Mouse (Mus musculus) heart, embryonic 14.5 days (tissue): Measurements from ENCODE around the gene Zfp383. TPM values are rescaled to one million over a fixed set of nuclear protein-coding genes. Genes with fewer than 3 reads are reported as not detected.
"Not testable (repeated sequence)": the region's sequence is repeated elsewhere in the genome, so short reads cannot be mapped to it uniquely, and the experiment has no call there.

Source experiments
- ATAC-seq: fragments of 200-750 bp; cut with Nextera tagmentation; 2 replicates; pipeline ENCODE4 v1.8.0; 2017; ENCODE audit warnings: low read depth, moderate TSS enrichment; ENCODE audit not compliant: insufficient number of reproducible peaks, insufficient read depth, low FRiP score
- H3K27ac ChIP-seq, 2 experiments: fragments of 200-500 bp in 1 of 2; fragments of 300-500 bp in 1 of 2; sonication (generic) in 1 of 2; replicated peaks in 1 of 2; 2 replicates each; pipeline ENCODE4 v1.5.1; 2012 to 2014; ENCODE audit warnings: low read depth in 2 of 2, low read length in 2 of 2, control low read depth in 1 of 2, mild to moderate bottlenecking in 1 of 2, mixed read lengths in 1 of 2; ENCODE audit not compliant: control insufficient read depth in 1 of 2, insufficient read depth in 1 of 2
- H3K27me3 ChIP-seq: fragments of 300-500 bp; sonication (generic); 2 replicates; pipeline ENCODE4 v1.6.1; 2014; ENCODE audit warnings: mild to moderate bottlenecking, low read length, control low read depth; ENCODE audit not compliant: control insufficient read depth, insufficient read depth
- H3K36me3 ChIP-seq: fragments of 300-500 bp; sonication (generic); 2 replicates; pipeline ENCODE4 v1.6.1; 2014; ENCODE audit warnings: mild to moderate bottlenecking, control low read depth, low read length, mixed read lengths; ENCODE audit not compliant: control insufficient read depth, insufficient read depth
- H3K4me1 ChIP-seq, 2 experiments: fragments of 200-500 bp in 1 of 2; fragments of 300-500 bp in 1 of 2; sonication (generic) in 1 of 2; 2 replicates each; pipeline ENCODE4 v1.6.1; 2012 to 2014; ENCODE audit warnings: low read length in 2 of 2, control low read depth in 1 of 2, mixed read lengths in 1 of 2; ENCODE audit not compliant: control insufficient read depth in 2 of 2, insufficient read depth in 2 of 2
- H3K4me2 ChIP-seq: fragments of 300-500 bp; sonication (generic); 2 replicates; pipeline ENCODE4 v1.6.1; 2014; ENCODE audit warnings: mild to moderate bottlenecking, low read length
- H3K4me3 ChIP-seq, 2 experiments: fragments of 200-500 bp in 1 of 2; fragments of 300-500 bp in 1 of 2; sonication (generic) in 1 of 2; 2 replicates each; pipeline ENCODE4 v1.5.1; 2012 to 2014; ENCODE audit warnings: low read length in 2 of 2, mild to moderate bottlenecking in 2 of 2, control low read depth in 1 of 2, low read depth in 1 of 2, moderate library complexity in 1 of 2; ENCODE audit not compliant: control insufficient read depth in 1 of 2, insufficient read depth in 1 of 2
- H3K9ac ChIP-seq: fragments of 300-500 bp; sonication (generic); 2 replicates; pipeline ENCODE4 v1.6.1; 2014; ENCODE audit warnings: mild to moderate bottlenecking, low read length
- H3K9me3 ChIP-seq: fragments of 300-500 bp; sonication (generic); 2 replicates; pipeline ENCODE4 v1.6.1; 2016; ENCODE audit warnings: low read length, control low read depth; ENCODE audit not compliant: control insufficient read depth
- WGBS: fragments of 180-500 bp; shearing (Covaris S2); extraction: QIAGEN DNeasy Blood & Tissue Kit; methylation state at CpG from one replicate; pipeline ENCODE4 v1.1.7; 2014; 5-methylcytosine and 5-hydroxymethylcytosine counted together
- polyA plus RNA-seq: library from polyadenylated mRNA; unstranded; fragments of >200 nt; fragmentation: Nextera tagmentation; extraction: Ambion mirVana; gene quantifications from 2 replicates; pipeline ENCODE4 v1.2.1, GENCODE M21; 2014

Gene Zfp383
- polyA plus RNA-seq: 4.1 and 4.2 TPM in 2 replicates

DNA sequence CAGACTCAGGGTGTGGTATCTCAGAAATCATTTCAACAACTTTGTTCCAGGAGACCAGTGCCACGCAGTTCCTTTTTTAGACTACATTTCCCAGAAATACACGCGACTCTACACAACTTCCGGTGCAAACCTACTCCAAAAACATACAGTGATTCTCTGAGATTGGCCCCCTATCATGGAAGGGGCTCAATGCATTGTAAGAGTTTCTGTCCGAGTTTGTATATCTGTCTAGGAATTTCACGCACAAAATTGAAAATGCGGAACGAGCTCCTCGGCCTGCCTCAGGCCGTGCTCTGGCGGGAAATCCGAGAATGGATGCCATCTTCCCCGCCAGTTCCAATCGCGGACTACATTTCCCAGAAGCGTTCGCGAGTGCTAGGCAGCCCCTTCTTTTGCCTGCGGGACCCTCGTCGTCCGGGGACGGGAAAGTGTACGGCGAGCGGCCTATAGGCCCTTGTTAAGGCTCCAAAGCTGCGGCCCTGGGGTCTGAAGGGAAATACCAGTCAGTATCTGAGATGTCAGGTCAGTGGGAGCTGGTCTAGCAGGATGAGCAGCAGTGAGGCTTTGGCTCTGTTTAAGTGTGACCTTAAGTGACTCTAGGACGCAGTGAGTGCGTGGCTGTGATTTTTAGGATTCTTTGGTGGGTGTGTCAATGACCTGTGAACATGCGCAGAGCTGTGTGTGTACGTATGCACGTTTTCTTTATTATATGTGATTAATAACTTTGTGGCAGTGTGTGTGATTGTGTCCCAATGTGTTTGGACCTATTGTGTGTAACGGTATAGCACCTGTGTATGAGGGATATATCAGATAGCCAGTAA, at the start of gene Zfp383:
Zfp383 (plus strand) TSS at position 94 of the 821 bp plus-strand sequence.
- peak within 1 kb of the TSS; percentile 77 for H3K4me2 ChIP-seq
- no peaks in the 10 kb centered on the region for H3K9me3 ChIP-seq
- H3K4me3 ChIP-seq: peak within 1 kb of the TSS; percentile 66 to 76
- ATAC-seq: peak; percentile 77
- H3K27me3 ChIP-seq: no peaks in the 10 kb centered on the region
- H3K27ac ChIP-seq: peak within 1 kb of the TSS; percentile 81 to 97
- WGBS: under 1% methylated on average over 33 of the region's 33 CpGs
- H3K36me3 ChIP-seq: peaks cover 27% of the 10 kb centered on the region
- H3K9ac ChIP-seq: peak within 1 kb of the TSS; percentile 79
- peaks cover 0 to 15% of the 10 kb centered on the region in 2 experiments; a peak in 3 of 4 replicates for H3K4me1 ChIP-seq

DNA sequence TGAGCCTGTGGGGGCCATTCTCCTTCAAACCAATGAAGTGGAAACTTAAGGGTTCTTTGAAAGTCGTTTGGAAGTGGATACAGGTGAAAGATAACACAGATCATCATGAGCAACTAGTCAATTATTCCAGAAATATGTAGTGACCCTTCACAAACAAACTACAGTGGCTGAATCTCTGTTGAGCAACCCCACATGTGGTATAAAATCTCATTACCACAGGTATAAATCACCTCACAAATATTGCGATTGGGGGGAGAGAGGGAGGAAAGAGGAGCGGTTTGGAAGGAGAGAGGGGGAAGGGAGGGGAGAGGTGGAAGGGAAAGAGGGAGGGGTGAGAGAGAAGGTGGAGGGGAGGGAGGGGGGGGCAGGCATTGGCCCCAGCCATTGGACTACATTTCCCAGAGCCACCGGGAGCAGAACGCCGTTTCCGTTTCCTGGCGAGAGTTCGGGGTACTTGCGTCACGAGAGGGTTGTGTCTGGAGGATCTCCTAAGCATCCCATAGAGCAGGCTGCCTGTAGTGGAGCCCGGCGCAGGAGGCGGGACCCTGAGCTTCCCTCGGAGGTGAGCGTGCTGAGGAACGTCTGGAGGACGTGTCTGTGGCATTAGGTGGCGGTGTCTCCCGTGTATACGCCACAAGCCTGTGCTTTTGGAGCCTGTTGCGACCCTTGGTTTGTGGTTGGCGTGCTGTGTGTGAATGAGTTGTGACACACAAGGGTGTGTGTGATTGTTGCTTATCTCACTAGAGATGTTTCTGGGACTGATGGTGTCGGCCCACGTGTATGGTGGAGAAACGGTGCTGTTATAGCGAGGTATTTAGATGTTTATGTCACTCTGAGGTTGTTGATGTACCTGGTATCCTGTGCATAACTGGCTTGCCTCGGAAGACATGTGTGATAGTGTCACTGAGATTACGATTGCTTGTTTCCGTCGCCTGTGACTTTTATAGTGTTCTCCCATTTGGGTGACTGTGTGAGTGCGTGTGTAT, 48.2 kb upstream of the Zfp383 start, which contains the start of gene Zfp420:
Zfp420 (plus strand) TSS at position 448 of the 986 bp plus-strand sequence.
- no peaks in the 10 kb centered on the region for H3K9me3 ChIP-seq
- H3K4me3 ChIP-seq: peak within 1 kb of the TSS; percentile 56 to 65
- ATAC-seq: peak; percentile 93
- H3K36me3 ChIP-seq: 0 out of 2 replicates have a peak, but pooled peaks cover 6% of the 10 kb centered on the region
- peak within 1 kb of the TSS; percentile 82 for H3K4me2 ChIP-seq
- WGBS: 4% methylated on average over 32 of the region's 32 CpGs
- peak within 1 kb of the TSS; percentile 76 for H3K9ac ChIP-seq
- peak within 1 kb of the TSS; percentile 4 to 19; a peak in 2 of 4 replicates for H3K27ac ChIP-seq
- no peaks in the 10 kb centered on the region for H3K27me3 ChIP-seq
- peaks cover 0 to 7% of the 10 kb centered on the region in 2 experiments; a peak in 1 of 4 replicates for H3K4me1 ChIP-seq

DNA sequence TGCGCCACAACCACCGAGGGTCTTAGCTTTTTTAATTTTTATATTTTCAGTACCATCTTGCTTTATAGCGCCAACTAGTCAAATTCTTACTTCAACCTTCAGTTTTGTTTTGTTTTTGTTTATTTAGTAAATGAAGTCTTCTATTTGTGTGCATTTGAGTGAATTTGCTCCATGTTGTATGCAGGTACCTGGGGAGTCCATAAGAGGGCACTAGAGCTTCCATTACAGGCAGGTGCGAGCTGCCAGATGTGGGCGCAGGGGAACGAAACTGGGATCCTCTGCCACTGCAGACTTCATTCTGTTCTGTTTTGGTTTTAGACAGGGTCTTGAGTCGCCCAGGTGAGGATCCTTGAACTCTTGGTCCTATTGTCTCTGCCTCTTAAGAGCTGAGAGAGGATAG, 46.4 kb upstream of the Zfp383 start:
- no peaks in the 10 kb centered on the region for H3K9me3 ChIP-seq
- no peak overlapping the region for H3K9ac ChIP-seq
- no peak for ATAC-seq
- 91% methylated on average over 7 of the region's 7 CpGs for WGBS
- no peaks in the 10 kb centered on the region for H3K27me3 ChIP-seq
- H3K4me1 ChIP-seq: peaks cover 0 to 7% of the 10 kb centered on the region in 2 experiments; a peak in 1 of 4 replicates
- no peak overlapping the region for H3K4me3 ChIP-seq
- 0 out of 2 replicates have a peak, but pooled peaks cover 6% of the 10 kb centered on the region for H3K36me3 ChIP-seq
- no peak overlapping the region for H3K27ac ChIP-seq
- H3K4me2 ChIP-seq: no peak overlapping the region

DNA sequence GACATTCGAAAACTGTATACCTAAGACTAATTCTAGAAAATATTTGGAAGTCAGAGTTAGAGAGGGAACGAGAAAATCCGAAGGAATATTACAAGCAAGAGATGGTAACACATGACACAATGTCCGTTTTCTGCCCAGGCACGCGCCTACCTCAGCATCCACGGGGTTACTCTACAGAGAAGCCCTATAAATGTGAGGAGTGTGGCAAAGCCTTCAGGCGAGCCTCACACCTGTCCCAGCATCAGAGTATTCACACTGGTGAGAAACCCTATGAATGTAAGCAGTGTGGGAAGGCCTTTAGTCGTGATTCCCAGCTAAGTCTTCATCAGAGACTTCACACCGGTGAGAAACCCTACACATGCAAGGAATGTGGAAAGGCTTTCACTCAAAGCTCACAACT, 33.8 kb upstream of the Zfp383 start:
- Histone ChIP-seq H3K4me1 (no peaks in the 10 kb centered on the region), H3K4me3 (no peak overlapping the region), H3K27ac (no peak overlapping the region), H3K27me3 (no peaks in the 10 kb centered on the region), H3K9ac (no peak overlapping the region), H3K36me3 (peaks cover 23% of the 10 kb centered on the region), H3K4me2 (no peak overlapping the region), H3K9me3 (peaks cover 39% of the 10 kb centered on the region)
- no peak for ATAC-seq
- 92% methylated on average over 10 of the region's 10 CpGs for WGBS

DNA sequence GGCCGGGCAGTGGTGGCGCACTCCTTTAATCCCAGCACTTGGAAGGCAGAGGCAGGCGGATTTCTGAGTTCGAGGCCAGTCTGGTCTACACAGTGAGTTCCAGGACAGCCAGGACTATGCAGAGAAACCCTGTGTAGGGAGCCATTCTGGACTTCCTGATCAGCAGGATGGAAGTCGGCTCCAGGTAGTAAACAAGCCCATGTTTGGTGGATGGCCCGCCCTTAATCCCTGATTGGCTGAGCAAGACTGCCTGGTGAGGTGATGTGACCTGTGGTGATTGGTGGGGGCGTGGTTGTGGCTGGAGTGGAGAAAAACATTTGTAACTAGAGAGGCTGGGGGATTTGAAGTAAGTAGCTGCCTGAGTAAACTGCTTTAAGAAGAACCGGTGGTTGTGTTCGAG, 30.5 kb upstream of the Zfp383 start:
- not testable (repeated sequence) for H3K9ac ChIP-seq, H3K4me2 ChIP-seq, H3K4me3 ChIP-seq, H3K27ac ChIP-seq, H3K27me3 ChIP-seq, H3K4me1 ChIP-seq, ATAC-seq
- 87% methylated on average over 9 of the region's 9 CpGs for WGBS
- Histone ChIP-seq H3K9me3 (peaks cover 26% of the 10 kb centered on the region), H3K36me3 (peaks cover 23% of the 10 kb centered on the region)

DNA sequence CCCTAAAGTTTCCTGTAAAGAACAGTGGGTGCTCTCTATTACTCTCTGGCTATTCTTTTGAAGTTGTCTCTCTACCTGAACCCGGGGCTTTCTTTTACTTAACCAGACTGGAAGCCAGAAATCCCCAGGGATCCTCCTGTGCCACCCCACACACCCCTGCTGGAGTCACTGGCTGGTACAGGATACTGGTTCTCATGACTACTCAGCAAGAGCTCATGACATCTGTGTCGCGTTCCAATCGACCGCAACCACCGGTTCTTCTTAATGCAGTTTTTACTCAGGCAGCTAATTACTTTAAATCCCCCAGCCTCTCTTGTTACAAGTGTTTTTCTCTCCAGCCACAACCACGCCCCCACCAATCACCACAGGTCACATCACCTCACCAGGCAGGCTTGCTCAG, 28.0 kb upstream of the Zfp383 start:
- H3K9ac ChIP-seq: no peak overlapping the region
- H3K36me3 ChIP-seq: peaks cover 12% of the 10 kb centered on the region
- H3K4me2 ChIP-seq: no peak overlapping the region
- WGBS: 75% methylated on average over 7 of the region's 7 CpGs
- H3K27ac ChIP-seq: no peak overlapping the region
- H3K4me3 ChIP-seq: no peak overlapping the region
- no peak for ATAC-seq
- H3K9me3 ChIP-seq: peaks cover 22% of the 10 kb centered on the region
- no peaks in the 10 kb centered on the region for H3K27me3 ChIP-seq
- no peaks in the 10 kb centered on the region for H3K4me1 ChIP-seq

DNA sequence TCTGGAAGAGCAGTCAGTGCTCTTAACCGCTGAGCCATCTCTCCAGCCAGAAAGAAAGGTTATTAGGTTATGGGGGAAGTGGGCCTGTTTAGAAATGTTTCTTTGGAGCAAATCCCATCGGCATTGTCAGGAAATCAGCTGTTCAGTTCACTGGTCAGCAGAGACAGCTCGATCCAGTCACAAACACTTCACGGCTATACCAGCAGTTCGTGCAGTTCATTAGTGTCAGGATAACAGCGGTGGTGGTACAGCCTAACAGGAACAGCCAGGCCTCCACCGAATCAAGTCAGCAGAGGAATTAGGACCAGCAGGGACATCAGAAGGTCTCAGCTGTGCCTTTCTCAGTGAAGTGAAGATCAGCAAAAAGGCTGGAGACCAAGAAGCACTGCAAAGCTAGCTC, 27.1 kb upstream of the Zfp383 start:
- H3K4me1 ChIP-seq: no peaks in the 10 kb centered on the region
- 0 out of 2 replicates have a peak, but pooled peaks cover 3% of the 10 kb centered on the region for H3K36me3 ChIP-seq
- no peak overlapping the region for H3K9ac ChIP-seq
- no peak overlapping the region for H3K27ac ChIP-seq
- peaks cover 19% of the 10 kb centered on the region for H3K9me3 ChIP-seq
- no peak overlapping the region for H3K4me2 ChIP-seq
- no peak for ATAC-seq
- H3K27me3 ChIP-seq: no peaks in the 10 kb centered on the region
- no peak overlapping the region for H3K4me3 ChIP-seq
- 92% methylated on average over 7 of the region's 7 CpGs for WGBS
